Mouse (Mus musculus) G1E (cell line): Measurements from ENCODE around the gene Cd72. TPM values are rescaled to one million over a fixed set of nuclear protein-coding genes. Genes with fewer than 3 reads are reported as not detected.
"Not testable (repeated sequence)": the region's sequence is repeated elsewhere in the genome, so short reads cannot be mapped to it uniquely, and the experiment has no call there.

Source experiments
- ATAC-seq: 2 replicates; pipeline ENCODE4 v1.8.0; 2016; ENCODE audit warnings: mild to moderate bottlenecking; ENCODE audit not compliant: insufficient number of reproducible peaks, poor library complexity, low FRiP score, severe bottlenecking; ENCODE audit errors: extremely low read depth
- DNase-seq: peaks from one replicate; pipeline ENCODE4 v3.0.0; 2012; ENCODE audit warnings: low spot score
- H3K27me3 ChIP-seq: 2 replicates; pipeline ENCODE4 v1.6.1; 2012; ENCODE audit warnings: mild to moderate bottlenecking, low read length, inconsistent platforms; ENCODE audit not compliant: insufficient read depth
- H3K36me3 ChIP-seq: replicated peaks from 2 replicates; pipeline ENCODE3; 2012; ENCODE audit warnings: mild to moderate bottlenecking, inconsistent platforms
- H3K4me1 ChIP-seq: 2 replicates; pipeline ENCODE4 v1.6.1; 2012; ENCODE audit warnings: low read depth, low read length, inconsistent platforms, mixed read lengths; ENCODE audit not compliant: insufficient read depth
- H3K4me3 ChIP-seq: 2 replicates; pipeline ENCODE4 v1.5.1; 2012; ENCODE audit warnings: low read depth, mild to moderate bottlenecking, inconsistent platforms, low read length, moderate library complexity, mixed read lengths
- H3K9me3 ChIP-seq: replicated peaks from 2 replicates; pipeline ENCODE4 v1.6.1; 2012; ENCODE audit warnings: inconsistent platforms
- CTCF ChIP-seq: IDR thresholded peaks from 2 replicates; pipeline ENCODE4 v1.5.1; 2012; ENCODE audit warnings: low read depth, low read length, inconsistent platforms, mixed read lengths
- GATA1 ChIP-seq: IDR thresholded peaks from 2 replicates; pipeline ENCODE4 v1.6.1; 2012; ENCODE audit warnings: borderline replicate concordance, low read length, inconsistent platforms, mixed read lengths
- GATA2 ChIP-seq: IDR thresholded peaks from 2 replicates; pipeline ENCODE4 v1.6.1; 2012; ENCODE audit warnings: low read depth, low read length, inconsistent platforms, borderline replicate concordance
- POLR2AphosphoS5 ChIP-seq: IDR thresholded peaks from 2 replicates; pipeline ENCODE4 v1.6.1; 2012; ENCODE audit warnings: low read depth, low read length, inconsistent platforms; ENCODE audit not compliant: insufficient replicate concordance
- TAL1 ChIP-seq: conservative IDR thresholded peaks from 2 replicates; pipeline ENCODE4 v1.6.1; 2012; ENCODE audit warnings: low read depth, low read length, inconsistent platforms, mixed read lengths
- polyA plus RNA-seq: library from polyadenylated mRNA; stranded (reverse); fragments of >175 nt; gene quantifications from 2 replicates; pipeline ENCODE4 v1.2.3, GENCODE M21; 2012
- total RNA-seq, 2 experiments: library from RNA; stranded (forward) in 1 of 2; stranded (reverse) in 1 of 2; fragments of 200-1000 nt in 1 of 2; fragments of >200 nt in 1 of 2; fragmentation: Nextera tagmentation in 1 of 2; gene quantifications; 2 replicates each; pipeline ENCODE4 v1.2.3; 2014 to 2017

Gene Cd72
- total and polyA plus RNA-seq, 3 experiments = 0.16 to 1.5 TPM; not detected in 1

DNA sequence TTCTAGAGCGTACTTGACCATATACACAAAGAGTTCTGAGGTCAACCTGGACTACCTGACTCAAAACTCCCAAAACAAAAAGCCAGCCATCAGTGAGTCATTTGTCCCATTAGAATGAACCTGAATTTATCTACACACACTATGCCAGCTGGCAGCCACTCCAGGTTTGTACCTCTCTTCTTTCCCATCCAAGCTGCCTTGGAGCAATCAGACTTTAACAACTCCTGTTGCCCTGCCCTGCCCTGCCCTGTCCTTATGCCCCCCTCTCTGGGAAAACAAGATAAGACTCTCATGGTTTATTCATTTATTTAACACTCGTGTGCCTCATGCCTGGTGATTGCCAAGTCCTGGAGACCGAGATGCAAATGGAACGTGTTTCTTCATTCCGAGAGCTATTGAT, 36.4 kb upstream of the Cd72 start:
- Histone ChIP-seq H3K4me3 (no peak overlapping the region), H3K27me3 (no peaks in the 10 kb centered on the region; the same call in 1 of the 2 replicates), H3K36me3 (peaks cover 12% of the 10 kb centered on the region), H3K9me3 (no peaks in the 10 kb centered on the region), H3K4me1 (peaks cover 51% of the 10 kb centered on the region)
- DNase-seq (no peak), ATAC-seq (no peak)
- TF ChIP-seq POLR2AphosphoS5 (no peak), TAL1 (peak; percentile 42; the same call in 1 of the 2 replicates)

DNA sequence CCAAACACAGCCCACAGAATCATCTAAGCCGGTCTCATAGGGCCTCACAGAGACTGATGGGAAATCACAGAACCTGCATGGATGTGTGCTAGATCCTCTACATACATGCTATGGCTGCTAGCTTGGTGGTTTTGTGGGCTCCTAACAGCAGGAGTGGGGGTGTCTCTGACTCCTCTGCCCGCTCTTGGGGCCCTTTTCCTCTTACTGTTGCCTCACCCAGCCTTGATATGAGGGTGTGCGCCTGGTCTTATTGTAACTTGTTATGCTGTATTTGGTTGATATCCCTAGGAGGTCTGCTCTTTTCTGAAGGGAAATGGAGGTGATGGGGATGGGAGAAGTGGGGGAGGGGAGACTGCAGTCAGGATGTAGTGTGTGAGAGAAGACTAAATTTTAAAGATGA, 35.2 kb upstream of the Cd72 start:
- H3K4me3 ChIP-seq = no peak overlapping the region

DNA sequence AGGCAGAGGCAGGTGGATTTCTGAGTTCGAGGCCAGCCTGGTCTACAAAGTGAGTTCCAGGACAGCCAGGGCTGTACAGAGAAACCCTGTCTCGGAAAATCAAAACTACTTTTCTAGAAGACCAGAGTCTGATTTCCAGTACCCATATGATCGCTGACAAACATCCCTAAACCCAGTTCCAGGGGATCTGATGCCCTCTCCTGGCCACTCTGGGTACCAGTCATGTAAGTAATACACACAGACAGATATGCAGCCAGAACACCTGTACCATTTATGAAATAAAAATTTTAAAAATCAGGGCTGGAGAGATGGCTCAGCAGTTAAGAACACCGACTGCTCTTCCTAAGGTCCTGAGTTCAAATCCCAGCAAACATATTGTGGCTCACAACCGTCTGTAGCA, 31.2 kb upstream of the Cd72 start:
- not testable (repeated sequence) for ATAC-seq, H3K9me3 ChIP-seq, H3K36me3 ChIP-seq, H3K4me3 ChIP-seq, DNase-seq
- Histone ChIP-seq H3K4me1 (peaks cover 25% of the 10 kb centered on the region), H3K27me3 (peaks cover 18% of the 10 kb centered on the region)

More for the DNA sequence above, 35.2 kb upstream of the Cd72 start:
- ATAC-seq = no peak
- H3K27me3 ChIP-seq = no peaks in the 10 kb centered on the region; the same call in 1 of the 2 replicates
- H3K4me1 ChIP-seq = peaks cover 39% of the 10 kb centered on the region
- no peak for DNase-seq
- no peaks in the 10 kb centered on the region for H3K9me3 ChIP-seq
- TF ChIP-seq POLR2AphosphoS5 (no peak), CTCF (no peak), TAL1 (no peak), GATA1 (no peak), GATA2 (no peak)
- no peaks in the 10 kb centered on the region for H3K36me3 ChIP-seq

DNA sequence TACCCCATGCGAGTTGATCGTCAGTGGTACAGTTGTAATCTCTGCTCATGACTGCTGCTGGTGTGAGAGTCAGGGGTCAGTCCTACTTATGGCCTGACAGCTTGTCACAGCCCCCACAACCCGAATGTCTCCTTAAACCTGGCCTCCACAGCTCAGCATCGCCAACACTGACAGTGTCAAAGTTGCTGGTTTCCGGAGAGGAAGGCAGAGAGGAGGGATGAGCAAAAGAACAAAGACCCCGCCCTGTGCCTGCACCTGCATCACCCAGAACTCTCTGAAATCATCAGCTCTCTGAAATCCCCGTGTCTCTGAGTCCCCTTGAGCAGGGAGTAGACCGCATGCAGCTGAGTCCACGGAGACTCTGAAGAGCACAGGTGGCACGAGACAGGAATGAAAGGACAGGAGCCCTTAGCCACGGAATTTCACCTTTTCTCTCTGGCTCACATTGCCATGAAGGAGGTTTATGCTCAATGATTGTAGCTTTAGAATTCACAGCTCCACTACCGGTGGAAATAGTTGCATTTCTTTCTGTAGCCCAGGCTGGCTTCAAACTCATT, 29.2 kb upstream of the Cd72 start, which contains the start of gene Sit1:
Gene Sit1 (minus strand): TSS at position 200 of the 557 bp plus-strand sequence.
- Histone ChIP-seq H3K36me3 (no peaks in the 10 kb centered on the region), H3K4me1 (peaks cover 12% of the 10 kb centered on the region), H3K4me3 (no peak within 1 kb of the TSS), H3K9me3 (no peaks in the 10 kb centered on the region), H3K27me3 (peaks cover 18% of the 10 kb centered on the region)
- DNase-seq (no peak), ATAC-seq (no peak)
- TF ChIP-seq GATA2 (no peak), TAL1 (no peak), POLR2AphosphoS5 (no peak), CTCF (no peak), GATA1 (no peak)

DNA sequence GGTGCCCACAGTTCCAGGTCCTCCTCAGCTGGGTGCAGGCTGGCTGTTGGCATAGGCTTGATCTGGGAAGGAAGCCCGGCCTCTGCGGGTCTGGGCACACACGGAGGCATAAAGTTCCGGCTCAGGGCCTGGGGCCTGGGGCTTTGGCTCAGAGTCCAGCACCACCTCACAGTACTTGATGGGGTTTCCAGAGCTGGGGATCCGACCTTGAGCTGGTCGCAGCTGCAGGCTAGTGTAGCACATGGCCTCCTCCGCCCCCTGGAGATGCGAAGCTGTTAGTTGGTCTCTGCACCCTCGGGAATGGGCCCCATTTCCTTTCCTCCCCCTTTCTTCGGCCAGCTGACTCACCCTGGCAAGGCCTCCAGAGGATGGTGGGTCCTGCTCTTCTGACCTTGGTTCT, 28.2 kb upstream of the Cd72 start:
- ATAC-seq (no peak), DNase-seq (no peak)
- TF ChIP-seq TAL1 (no peak), POLR2AphosphoS5 (no peak), GATA1 (no peak), GATA2 (no peak), CTCF (no peak)
- H3K27me3 ChIP-seq = peaks cover 18% of the 10 kb centered on the region
- H3K9me3 ChIP-seq = no peaks in the 10 kb centered on the region
- H3K4me1 ChIP-seq = peaks cover 15% of the 10 kb centered on the region
- no peaks in the 10 kb centered on the region for H3K36me3 ChIP-seq
- H3K4me3 ChIP-seq = no peak overlapping the region

DNA sequence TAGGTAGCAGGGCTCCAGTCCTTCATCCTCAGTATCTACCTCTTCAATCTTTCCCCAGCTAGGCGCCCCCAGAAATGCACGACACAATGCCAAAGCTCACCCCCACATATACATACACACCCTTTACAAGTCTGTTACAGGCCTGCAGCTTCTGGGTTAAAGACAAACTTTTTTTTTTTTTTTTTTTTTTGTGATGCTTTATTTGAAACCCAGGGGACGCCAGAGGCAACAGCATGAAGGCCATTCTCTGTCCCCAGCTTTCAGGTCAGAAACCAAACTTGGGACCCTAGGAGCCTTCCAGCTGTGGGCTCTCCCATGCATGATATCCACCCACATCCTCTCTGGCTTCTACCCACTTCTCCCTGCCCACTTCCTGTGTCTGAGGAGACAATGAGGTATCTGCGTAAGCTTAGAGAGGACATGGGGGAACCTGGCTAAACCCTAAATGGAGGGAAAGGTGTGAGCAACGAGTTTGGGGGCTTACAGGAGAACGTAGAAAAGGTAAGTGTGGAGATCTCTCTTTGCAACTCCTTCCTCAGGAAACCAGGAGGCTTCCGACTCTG, 27.5 kb upstream of the Cd72 start:
- ATAC-seq = no peak
- no peak overlapping the region for H3K4me3 ChIP-seq
- TF ChIP-seq CTCF (no peak), POLR2AphosphoS5 (no peak)

DNA sequence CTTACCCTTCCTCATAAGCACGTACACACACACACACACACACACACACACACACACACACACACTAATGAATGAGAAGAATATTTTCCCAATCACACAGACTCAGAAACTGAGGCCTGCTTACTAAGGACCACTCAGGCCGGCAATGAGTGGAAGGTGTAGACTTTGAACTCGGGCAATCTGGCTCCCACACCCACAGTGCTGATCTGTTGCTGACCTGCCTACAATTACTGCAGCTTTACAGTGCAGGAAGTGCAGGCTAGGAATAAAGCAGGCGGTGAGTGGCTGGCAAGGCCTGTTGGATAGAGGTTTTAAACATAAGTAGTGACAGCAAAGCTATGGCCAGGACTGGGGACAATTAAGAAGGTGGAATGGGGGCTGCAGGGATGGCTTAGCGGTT, 26.6 kb upstream of the Cd72 start:
- no peak overlapping the region for H3K4me3 ChIP-seq
- no peak for DNase-seq
- H3K27me3 ChIP-seq = peaks cover 18% of the 10 kb centered on the region
- H3K9me3 ChIP-seq = no peaks in the 10 kb centered on the region
- peaks cover 15% of the 10 kb centered on the region for H3K4me1 ChIP-seq
- TF ChIP-seq POLR2AphosphoS5 = no peak
- no peaks in the 10 kb centered on the region for H3K36me3 ChIP-seq
- ATAC-seq = no peak

More for the DNA sequence above, 27.5 kb upstream of the Cd72 start:
- Histone ChIP-seq H3K36me3 (no peaks in the 10 kb centered on the region), H3K4me1 (peaks cover 15% of the 10 kb centered on the region), H3K27me3 (peaks cover 18% of the 10 kb centered on the region), H3K9me3 (no peaks in the 10 kb centered on the region)
- no peak for DNase-seq
